Comparison of ENCODE assay signal across 22 mouse cellular contexts in the genomic region with DNA sequence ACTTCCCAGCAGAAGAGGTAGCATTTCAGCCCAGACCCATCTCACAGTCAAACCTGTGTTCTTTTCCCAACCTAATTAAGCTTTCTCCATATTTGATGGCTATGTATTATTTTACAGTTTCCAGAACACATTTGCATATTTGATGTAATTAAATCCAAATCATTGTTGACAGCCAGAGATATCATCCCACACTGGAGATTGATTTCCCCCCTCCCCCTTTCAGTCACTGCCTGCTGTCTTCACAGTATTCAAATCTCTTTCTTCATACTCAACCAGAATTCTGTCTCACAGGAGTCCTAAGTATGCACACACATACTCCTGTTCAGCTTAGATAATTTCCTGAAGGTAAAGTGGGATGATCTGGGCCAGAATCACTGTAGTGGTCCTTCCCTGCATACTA.
DNase-seq lines count a peak whose midpoint lies in the region; ATAC-seq and TF ChIP-seq lines count a peak whose summit lies in the region.
"Had no signal": no experiment of that assay in that cellular context is flagged by ENCODE, and none has a peak within 500 bp of the region (broad histone marks: within the 10 kb centered on the region; RNA-seq: fewer than 3 reads in every experiment).

No protein-coding gene starts in this region.

- no peaks in the 10 kb centered on the region for H3K9me3 ChIP-seq in hindbrain, embryonic 14.5 days (ENCODE audit: control insufficient read depth, low read length)
- no peaks in the 10 kb centered on the region for H3K9me3 ChIP-seq in hindbrain, embryonic 10.5 days
- H3K9me3 ChIP-seq in hindbrain, embryonic 15.5 days, result no peaks in the 10 kb centered on the region
- H3K9me3 ChIP-seq: heart, embryonic 12.5 days; kidney, embryonic 15.5 days; liver, embryonic 12.5 days; midbrain, embryonic 12.5 days had no signal

- intact Hi-C loops in left cerebral cortex, postnatal 25 days (cut with DNase I), result no loop called here

- no peak for ATAC-seq in hindbrain, embryonic 14.5 days (ENCODE audit: low FRiP score)
- no peak for ATAC-seq in hindbrain, embryonic 15.5 days (ENCODE audit: low FRiP score, low read depth)
- ATAC-seq: activated CD4-positive, CD25-positive, alpha-beta regulatory T cell, adult 4 months; liver, embryonic 12.5 days; liver, postnatal 0 days had no signal

- TF ChIP-seq CTCF in cerebellum, adult 2 months (IDR thresholded peaks at IDR 0.05; ENCODE audit: borderline replicate concordance, insufficient read depth, low read depth, low read length), result no peak
- no peak for TF ChIP-seq CTCF in brain, embryonic 14.5 days (IDR thresholded peaks at IDR 0.05; ENCODE audit: borderline replicate concordance, extremely low read depth, insufficient read depth, insufficient read length)

- peaks cover 15% of the 10 kb centered on the region for H3K4me1 ChIP-seq in cerebellum, adult 2 months (ENCODE audit: control insufficient read depth, insufficient read depth, low read length)
- no peaks in the 10 kb centered on the region; the same call in 1 of the 2 replicates for H3K4me1 ChIP-seq in hindbrain, embryonic 14.5 days (replicated peaks; ENCODE audit: control insufficient read depth, insufficient read depth, low read length)
- H3K4me1 ChIP-seq in hindbrain, embryonic 10.5 days (replicated peaks), result peaks cover 15% of the 10 kb centered on the region
- peaks cover 6% of the 10 kb centered on the region; the same call in 1 of the 2 replicates for H3K4me1 ChIP-seq in hindbrain, embryonic 15.5 days (replicated peaks)
- H3K4me1 ChIP-seq: liver, embryonic 12.5 days had no signal

- H3K27ac ChIP-seq in cerebellum, adult 2 months (ENCODE audit: insufficient read depth, low read length), result peak overlapping the region; percentile 63
- H3K27ac ChIP-seq in hindbrain, embryonic 14.5 days, result peak overlapping the region; percentile 50; the same call in 1 of the 2 replicates
- no peak overlapping the region for H3K27ac ChIP-seq in hindbrain, embryonic 10.5 days
- peak overlapping the region; percentile 50; the same call in 1 of the 2 replicates for H3K27ac ChIP-seq in hindbrain, embryonic 15.5 days (replicated peaks)
- H3K27ac ChIP-seq: heart, adult 2 months; kidney, embryonic 15.5 days; layer of hippocampus, adult 2 months; liver, embryonic 12.5 days had no signal

- no peak for TF ChIP-seq POLR2A in cerebellum, adult 2 months (IDR thresholded peaks at IDR 0.05; ENCODE audit: borderline replicate concordance, insufficient read depth, low read length)
- no peak for TF ChIP-seq POLR2A in brain, embryonic 14.5 days (IDR thresholded peaks at IDR 0.05; ENCODE audit: borderline replicate concordance, extremely low read depth, insufficient read depth, insufficient read length, poor library complexity, severe bottlenecking)

- no peaks in the 10 kb centered on the region for H3K27me3 ChIP-seq in cerebellum, adult 2 months (ENCODE audit: control insufficient read depth, insufficient read depth, low read length)
- no peaks in the 10 kb centered on the region for H3K27me3 ChIP-seq in hindbrain, embryonic 14.5 days (ENCODE audit: control insufficient read depth, insufficient read depth, low read length)
- no peaks in the 10 kb centered on the region for H3K27me3 ChIP-seq in hindbrain, embryonic 10.5 days (ENCODE audit: insufficient read depth, poor library complexity, severe bottlenecking)
- no peaks in the 10 kb centered on the region for H3K27me3 ChIP-seq in hindbrain, embryonic 15.5 days
- H3K27me3 ChIP-seq: CH12.LX; heart, embryonic 12.5 days; kidney, embryonic 15.5 days; liver, embryonic 12.5 days; midbrain, embryonic 12.5 days had no signal

- H3K4me3 ChIP-seq in cerebellum, adult 2 months (replicated peaks; ENCODE audit: insufficient read depth, low read depth, low read length), result no peak overlapping the region
- no peak overlapping the region for H3K4me3 ChIP-seq in hindbrain, embryonic 14.5 days (replicated peaks; ENCODE audit: low read length)
- no peak overlapping the region for H3K4me3 ChIP-seq in hindbrain, embryonic 10.5 days
- H3K4me3 ChIP-seq in hindbrain, embryonic 15.5 days, result no peak overlapping the region
- H3K4me3 ChIP-seq: heart, adult 2 months; heart, embryonic 12.5 days; kidney, embryonic 15.5 days; layer of hippocampus, adult 2 months; liver, embryonic 12.5 days; midbrain, embryonic 12.5 days had no signal

- no peak overlapping the region for H3K9ac ChIP-seq in hindbrain, embryonic 14.5 days
- H3K9ac ChIP-seq in hindbrain, embryonic 15.5 days, result no peak overlapping the region
- H3K9ac ChIP-seq: heart, embryonic 12.5 days; kidney, embryonic 15.5 days; liver, embryonic 12.5 days; liver, postnatal 0 days; midbrain, embryonic 12.5 days had no signal

- no peaks in the 10 kb centered on the region for H3K36me3 ChIP-seq in hindbrain, embryonic 14.5 days (replicated peaks; ENCODE audit: control insufficient read depth, insufficient read depth)
- H3K36me3 ChIP-seq in hindbrain, embryonic 10.5 days, result no peaks in the 10 kb centered on the region
- no peaks in the 10 kb centered on the region for H3K36me3 ChIP-seq in hindbrain, embryonic 15.5 days
- H3K36me3 ChIP-seq: heart, embryonic 12.5 days; kidney, embryonic 15.5 days; liver, embryonic 12.5 days; midbrain, embryonic 12.5 days had no signal

- H3K4me2 ChIP-seq in hindbrain, embryonic 14.5 days (replicated peaks), result no peak overlapping the region
- H3K4me2 ChIP-seq in hindbrain, embryonic 15.5 days, result no peak overlapping the region
- H3K4me2 ChIP-seq: heart, embryonic 12.5 days; kidney, embryonic 15.5 days; liver, embryonic 12.5 days; midbrain, embryonic 12.5 days had no signal

- DNase-seq in cerebellum, adult 2 months, result no peak
- no peak for DNase-seq in cerebellum, postnatal 36 days
- no peak for DNase-seq in hindbrain, embryonic 14.5 days (ENCODE audit: low spot score)
- no peak for DNase-seq in hindbrain, embryonic 10.5 days (ENCODE audit: low spot score)
- DNase-seq in brain, embryonic 14.5 days (ENCODE audit: low read depth), result peak; percentile 68
- DNase-seq in left cerebral cortex, postnatal 25 days (ENCODE audit: low spot score in 2 of 2), result no peak
- DNase-seq: adrenal gland, adult 2 months; cerebellum, adult 8-10 months; heart, adult 2 months; heart, postnatal 4 days; kidney, adult 18-20 months; left cerebral cortex, postnatal 4 days; liver, postnatal 0 days; lung, postnatal 36 days had no signal
